Mouse (Mus musculus) ES-Bruce4 (cell line): ENCODE measurements around the gene Katnbl1.

Source experiments
- CTCF ChIP-seq: IDR thresholded peaks from one replicate; pipeline ENCODE4 v1.8.1; 2011; ENCODE audit warnings: low read depth, low read length
- POLR2A ChIP-seq: IDR thresholded peaks from one replicate; pipeline ENCODE4 v1.8.1; 2011; ENCODE audit warnings: low read length; ENCODE audit not compliant: insufficient read depth

- no peak for TF ChIP-seq POLR2A
- no peak for TF ChIP-seq CTCF
These were observed 4.4 kb upstream of the Katnbl1 start for GRCm38 (mm10) chr2:112374610-112375009.
